Mouse (Mus musculus) liver, adult 2 months (tissue): ENCODE results near the gene Gcg.

Experiments
- CTCF ChIP-seq: fragments of 200-500 bp; IDR thresholded peaks from 2 replicates; pipeline ENCODE4 v1.5.1; 2011; ENCODE audit warnings: low read depth, low read length, control low read depth
- POLR2A ChIP-seq: fragments of 200-500 bp; IDR thresholded peaks from 2 replicates; pipeline ENCODE4 v1.6.1; 2011; ENCODE audit warnings: low read length, control low read depth; ENCODE audit not compliant: insufficient read depth; ENCODE audit errors: extremely low read depth

DNA sequence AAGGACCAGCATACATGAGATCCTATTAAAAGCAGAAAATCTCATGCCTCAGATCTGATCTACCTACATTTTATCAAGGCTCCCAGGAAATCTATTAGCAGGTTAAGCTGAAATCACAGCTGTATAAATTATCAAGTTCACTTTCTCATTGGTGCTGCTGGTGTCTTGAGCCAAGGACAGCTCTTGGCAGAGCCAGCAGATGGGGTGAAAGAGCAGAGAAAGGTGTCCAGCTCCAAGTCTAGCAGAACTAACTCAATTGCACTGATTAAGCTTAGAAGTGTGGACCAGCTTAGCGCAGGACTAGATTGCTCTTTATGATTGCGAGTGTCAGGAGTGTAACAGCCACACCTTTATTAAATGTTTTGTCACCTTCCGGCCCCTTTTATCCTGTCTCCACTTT is 1.5 kb upstream of the Gcg start:
- TF ChIP-seq POLR2A (no peak), CTCF (peak; percentile 4; the same call in 1 of the 2 replicates)
